Mouse (Mus musculus) neural tube, embryonic 14.5 days (tissue): Measurements from ENCODE around the gene Olfr1414. TPM values are rescaled to one million over a fixed set of nuclear protein-coding genes. Genes with fewer than 3 reads are reported as not detected.
A peak's percentile ranks its signal among the peaks of the same experiment; 100 is the strongest.

Experiments used
- ATAC-seq: fragments of 200-750 bp; cut with Nextera tagmentation; 2 replicates; pipeline ENCODE4 v1.8.0; 2017; ENCODE audit warnings: low read depth, mild to moderate bottlenecking, moderate TSS enrichment, moderate library complexity
- H3K27ac ChIP-seq: fragments of 300-500 bp; sonication (generic); 2 replicates; pipeline ENCODE4 v1.5.1; 2014; ENCODE audit warnings: low read depth, mild to moderate bottlenecking, control low read depth, low read length, moderate library complexity, mixed read lengths
- H3K27me3 ChIP-seq: fragments of 300-500 bp; sonication (generic); 2 replicates; pipeline ENCODE4 v1.6.1; 2014; ENCODE audit warnings: low read length; ENCODE audit not compliant: control insufficient read depth, insufficient read depth
- H3K36me3 ChIP-seq: fragments of 300-500 bp; sonication (generic); 2 replicates; pipeline ENCODE4 v1.6.1; 2014; ENCODE audit warnings: low read length, mixed read lengths; ENCODE audit not compliant: control insufficient read depth, insufficient read depth
- H3K4me1 ChIP-seq: fragments of 300-500 bp; sonication (generic); 2 replicates; pipeline ENCODE4 v1.6.1; 2014; ENCODE audit warnings: low read length; ENCODE audit not compliant: control insufficient read depth, insufficient read depth
- H3K4me2 ChIP-seq: fragments of 300-500 bp; sonication (generic); 2 replicates; pipeline ENCODE4 v1.6.1; 2014; ENCODE audit warnings: mild to moderate bottlenecking, low read depth, low read length, control low read depth
- H3K4me3 ChIP-seq: fragments of 300-500 bp; sonication (generic); 2 replicates; pipeline ENCODE4 v1.5.1; 2014; ENCODE audit warnings: low read depth, low read length, control low read depth, mixed read lengths
- H3K9ac ChIP-seq: fragments of 300-500 bp; sonication (generic); replicated peaks from 2 replicates; pipeline ENCODE4 v1.6.1; 2014; ENCODE audit warnings: low read depth, mild to moderate bottlenecking, control low read depth, low read length, mixed read lengths
- H3K9me3 ChIP-seq: fragments of 300-500 bp; sonication (generic); 2 replicates; pipeline ENCODE4 v1.6.1; 2016; ENCODE audit warnings: low read length; ENCODE audit not compliant: control insufficient read depth
- WGBS: fragments of 180-500 bp; shearing (Covaris S2); extraction: QIAGEN DNeasy Blood & Tissue Kit; methylation state at CpG from one replicate; pipeline ENCODE4 v1.1.7; 2014; 5-methylcytosine and 5-hydroxymethylcytosine counted together
- microRNA-seq: library from miRNA; unstranded; fragments of <30 nt; microRNA quantifications from one replicate; pipeline ENCODE4, GENCODE M21; 2016
- polyA plus RNA-seq: library from polyadenylated mRNA; unstranded; fragments of >200 nt; fragmentation: Nextera tagmentation; extraction: Ambion mirVana; gene quantifications from 2 replicates; pipeline ENCODE4 v1.2.1, GENCODE M21; 2014

The Olfr1414 gene
- polyA plus RNA-seq, 1 experiment from 2014 or later, result not detected

DNA sequence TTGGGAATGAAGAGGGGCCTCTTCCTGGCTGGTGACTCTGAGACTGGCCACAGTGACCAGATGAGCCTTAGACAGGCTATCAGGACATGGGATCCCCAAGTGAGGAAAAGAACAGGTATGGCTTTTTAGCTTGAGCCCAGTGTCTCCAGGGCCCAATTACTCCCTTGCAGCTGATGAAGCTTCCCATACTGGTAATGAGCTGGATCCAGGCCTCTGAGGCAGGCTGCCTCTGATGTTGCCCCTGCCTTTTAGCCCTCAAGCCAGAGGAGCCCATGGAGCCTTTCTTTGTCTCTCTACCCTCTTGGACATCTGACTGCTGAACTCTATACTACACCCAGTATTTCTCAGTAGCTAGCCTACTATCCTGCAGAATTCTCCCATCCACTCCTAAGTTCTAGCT is 33.4 kb downstream of the Olfr1414 start, which contains the start of gene Olfr1416:
Gene Olfr1416, minus strand, starts transcription at position 101 of the 400 bp plus-strand sequence.
- no peaks in the 10 kb centered on the region for H3K9me3 ChIP-seq
- H3K9ac ChIP-seq, result no peak within 1 kb of the TSS
- no peak within 1 kb of the TSS for H3K4me3 ChIP-seq
- no peak for ATAC-seq
- no peaks in the 10 kb centered on the region for H3K27me3 ChIP-seq
- no peaks in the 10 kb centered on the region for H3K36me3 ChIP-seq
- H3K4me1 ChIP-seq, result no peaks in the 10 kb centered on the region
- no peak within 1 kb of the TSS for H3K4me2 ChIP-seq
- H3K27ac ChIP-seq, result no peak within 1 kb of the TSS

DNA sequence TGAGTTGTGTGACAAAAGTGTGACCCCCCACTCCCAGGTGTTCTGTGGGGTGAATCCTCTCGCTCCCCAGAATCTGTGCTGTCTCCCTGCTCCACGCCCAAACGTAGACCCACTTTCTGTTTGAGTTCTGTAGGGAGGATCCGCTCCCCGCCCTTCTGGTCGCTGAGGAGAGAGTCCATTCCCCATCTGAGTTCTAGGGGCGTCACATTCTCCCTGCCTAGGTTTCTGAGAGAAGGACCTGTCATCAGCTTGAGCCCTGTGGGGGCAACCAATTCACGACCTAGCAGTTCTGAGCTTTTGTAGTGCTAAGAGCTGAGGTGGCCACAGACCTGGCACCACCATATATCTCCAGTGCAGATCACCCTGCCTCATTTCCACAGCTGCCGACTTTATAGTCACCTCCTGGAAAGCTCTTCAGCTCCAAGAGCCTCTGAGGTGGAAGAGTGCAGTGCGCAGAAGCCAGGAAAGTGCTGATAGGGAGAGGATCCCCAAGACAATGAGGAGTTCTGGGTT is 44.3 kb downstream of the Olfr1414 start:
- Histone ChIP-seq H3K36me3 (peaks cover 15% of the 10 kb centered on the region), H3K27me3 (peaks cover 3% of the 10 kb centered on the region; the same call in 1 of the 2 replicates), H3K9me3 (no peaks in the 10 kb centered on the region), H3K4me1 (peaks cover 5% of the 10 kb centered on the region), H3K27ac (0 out of 2 replicates have a peak overlapping the region, but pooled peaks have one; percentile 34), H3K9ac (peak overlapping the region; percentile 82; the same call in 1 of the 2 replicates), H3K4me2 (peak overlapping the region; percentile 93), H3K4me3 (peak overlapping the region; percentile 85)
- 3% methylated on average over 10 of the region's 10 CpGs for WGBS
- peak; percentile 74 for ATAC-seq

DNA sequence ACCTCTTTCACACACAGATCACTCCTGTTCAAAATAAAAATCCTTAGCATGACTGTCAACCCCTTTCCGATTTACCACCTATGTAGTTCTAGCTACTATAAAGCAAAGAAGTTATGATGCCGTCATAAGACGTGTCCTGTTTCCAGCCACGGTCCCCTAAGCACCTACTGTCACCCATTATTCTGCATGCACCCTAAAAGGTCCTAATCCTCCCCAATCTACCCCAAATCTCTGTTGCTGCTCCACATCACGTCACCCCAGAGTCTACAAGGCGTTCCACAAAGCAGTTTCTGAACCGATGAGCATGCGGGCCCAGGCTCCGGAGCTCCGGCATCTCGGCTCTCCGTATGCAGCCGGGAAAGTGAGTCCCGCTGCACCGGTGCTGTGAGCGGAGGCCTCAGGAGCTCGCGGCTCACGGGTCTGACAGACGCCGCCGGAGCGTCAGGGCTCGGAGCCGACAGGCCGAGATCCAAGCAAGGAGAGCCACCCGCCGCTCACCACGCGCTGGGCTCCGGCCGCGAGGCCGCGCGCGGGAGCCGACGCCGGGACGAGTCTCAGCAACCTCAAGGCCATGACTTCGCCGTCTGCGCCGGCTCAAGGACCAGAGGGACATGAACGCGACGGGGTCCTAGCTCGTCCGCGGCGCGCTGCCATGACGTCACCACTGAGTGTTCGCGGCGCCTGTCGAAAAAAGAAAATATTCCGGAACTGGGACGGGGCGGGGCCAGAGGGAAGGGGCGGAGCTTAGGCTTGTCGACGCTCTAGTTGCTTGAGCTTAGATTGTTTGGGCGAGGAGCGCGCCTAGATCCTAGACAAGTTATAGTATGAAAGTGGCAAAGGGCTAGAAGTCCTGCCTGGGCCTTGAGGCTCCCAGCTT is 45.1 kb downstream of the Olfr1414 start, which contains the start of gene Ndufa10:
Gene Ndufa10, minus strand, starts transcription at position 696 of the 877 bp plus-strand sequence.
- Histone ChIP-seq H3K4me1 (peaks cover 5% of the 10 kb centered on the region), H3K4me2 (peak within 1 kb of the TSS; percentile 93), H3K27me3 (peaks cover 3% of the 10 kb centered on the region; the same call in 1 of the 2 replicates), H3K27ac (peak within 1 kb of the TSS; percentile 70; the same call in 1 of the 2 replicates), H3K4me3 (peak within 1 kb of the TSS; percentile 85), H3K9ac (peak within 1 kb of the TSS; percentile 82), H3K9me3 (no peaks in the 10 kb centered on the region), H3K36me3 (peaks cover 20% of the 10 kb centered on the region)
- WGBS, result under 1% methylated on average over 67 of the region's 67 CpGs
- ATAC-seq, result peak; percentile 94

- Histone ChIP-seq H3K27ac (no peak overlapping the region), H3K27me3 (peaks cover 3% of the 10 kb centered on the region; the same call in 1 of the 2 replicates), H3K4me3 (no peak overlapping the region), H3K36me3 (peaks cover 47% of the 10 kb centered on the region), H3K9ac (no peak overlapping the region), H3K4me1 (peaks cover 5% of the 10 kb centered on the region), H3K9me3 (no peaks in the 10 kb centered on the region), H3K4me2 (no peak overlapping the region)
- ATAC-seq, result no peak
- WGBS, result 92% methylated on average over 4 of the region's 4 CpGs
These were observed 49.6 kb downstream of the Olfr1414 start for GRCm38 (mm10) chr1:92468891-92469290.

DNA sequence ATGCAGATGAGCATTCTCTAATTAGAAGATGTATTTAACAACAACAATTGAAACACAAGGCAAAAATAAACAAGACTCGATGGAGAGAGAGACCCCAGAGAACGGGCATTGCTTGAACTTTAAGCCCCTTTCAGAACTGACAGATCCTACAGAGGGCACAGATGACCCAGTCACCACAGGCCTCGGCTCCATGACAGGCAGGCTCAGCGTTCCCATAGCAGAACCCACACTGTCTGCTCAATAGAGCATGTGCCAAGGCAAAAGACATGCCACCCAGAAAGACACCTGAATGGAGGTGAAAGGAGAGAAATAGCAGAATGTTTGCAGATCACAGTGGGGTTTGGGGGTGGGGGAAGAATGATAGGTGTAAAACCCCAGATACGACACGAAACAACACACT is 60.0 kb downstream of the Olfr1414 start:
- H3K4me1 ChIP-seq, result no peaks in the 10 kb centered on the region
- WGBS, result 91% methylated on average over 6 of the region's 6 CpGs
- H3K36me3 ChIP-seq, result peaks cover 57% of the 10 kb centered on the region
- no peak overlapping the region for H3K4me3 ChIP-seq
- H3K27ac ChIP-seq, result no peak overlapping the region
- H3K4me2 ChIP-seq, result no peak overlapping the region
- H3K9me3 ChIP-seq, result no peaks in the 10 kb centered on the region
- H3K27me3 ChIP-seq, result no peaks in the 10 kb centered on the region
- no peak for ATAC-seq
- no peak overlapping the region for H3K9ac ChIP-seq

- H3K4me3 ChIP-seq, result no peak overlapping the region
- no peak overlapping the region for H3K9ac ChIP-seq
- no peaks in the 10 kb centered on the region for H3K27me3 ChIP-seq
- no peaks in the 10 kb centered on the region for H3K4me1 ChIP-seq
- no peaks in the 10 kb centered on the region for H3K9me3 ChIP-seq
- H3K36me3 ChIP-seq, result peaks cover 52% of the 10 kb centered on the region
- no peak overlapping the region for H3K27ac ChIP-seq
- ATAC-seq, result no peak
- H3K4me2 ChIP-seq, result no peak overlapping the region
These were observed 60.7 kb downstream of the Olfr1414 start for GRCm38 (mm10) chr1:92457758-92458157.

Small RNAs within 50 kb of the gene (microRNA-seq; reads per million reads assigned to microRNA genes)
- 3.4 reads per million, percentile 4 among the genes with 10 or more reads in this experiment for gene Mir6900

Other genes with a start within 250 kb of the Olfr1414 start
- 326 and 363 TPM in 2 replicates for gene Ndufa10, start 44.8 kb downstream of the Olfr1414 start, polyA plus RNA-seq
- gene Olfr1416, start 33.5 kb downstream of the Olfr1414 start, polyA plus RNA-seq, result not detected in 2 replicates
- not detected in 2 replicates for gene Olfr1415, start 22.6 kb downstream of the Olfr1414 start, polyA plus RNA-seq
- not detected in 2 replicates for gene Olfr1413, start 52.7 kb upstream of the Olfr1414 start, polyA plus RNA-seq
- gene Olfr1412, start 67.1 kb upstream of the Olfr1414 start, polyA plus RNA-seq, result not detected in 2 replicates
- gene Olfr1411, start 75.8 kb upstream of the Olfr1414 start, polyA plus RNA-seq, result not detected in 2 replicates
- gene Olfr1410, start 87.1 kb upstream of the Olfr1414 start, polyA plus RNA-seq, result not detected in 2 replicates
- gene Olfr12, start 99.1 kb upstream of the Olfr1414 start, polyA plus RNA-seq, result not detected in 2 replicates
- 560 and 641 TPM in 2 replicates for gene Cops9, start 123.3 kb upstream of the Olfr1414 start, polyA plus RNA-seq
- gene Otos, start 130.2 kb upstream of the Olfr1414 start, polyA plus RNA-seq, result 0.21 TPM in 1 of 2 replicates, not detected in the other